Mouse (Mus musculus): ENCODE measurements around the gene Slc44a2.

GRCm38 (mm10) chr9:21290589-21290988, 29.9 kb upstream of the Slc44a2 start:
- no peak for TF ChIP-seq CTCF (IDR thresholded peaks at IDR 0.05; ENCODE audit: insufficient read depth, low read length)
- TF ChIP-seq POLR2A (IDR thresholded peaks at IDR 0.05; ENCODE audit: borderline replicate concordance, extremely low read depth, low read depth, low read length) = no peak
